Mouse (Mus musculus) lung, postnatal 25 days (tissue): ENCODE results near the gene Stau1.
A peak's percentile ranks its signal among the peaks of the same experiment; 100 is the strongest.
"Not testable (repeated sequence)": the region's sequence is repeated elsewhere in the genome, so short reads cannot be mapped to it uniquely, and the experiment has no call there.

Source experiments
- DNase-seq: peaks from one replicate; pipeline ENCODE4 v3.0.0; 2022; ENCODE audit warnings: low spot score

Gene Stau1

GRCm38 (mm10) chr2:166995796-166996532 lies at the start of gene Stau1:
TSS of gene Stau1 (minus strand) at chr2:166996299.
- peak; percentile 97 for DNase-seq

GRCm38 (mm10) chr2:167043400-167044121 lies 47.5 kb upstream of the Stau1 start:
- no peak for DNase-seq

DNA sequence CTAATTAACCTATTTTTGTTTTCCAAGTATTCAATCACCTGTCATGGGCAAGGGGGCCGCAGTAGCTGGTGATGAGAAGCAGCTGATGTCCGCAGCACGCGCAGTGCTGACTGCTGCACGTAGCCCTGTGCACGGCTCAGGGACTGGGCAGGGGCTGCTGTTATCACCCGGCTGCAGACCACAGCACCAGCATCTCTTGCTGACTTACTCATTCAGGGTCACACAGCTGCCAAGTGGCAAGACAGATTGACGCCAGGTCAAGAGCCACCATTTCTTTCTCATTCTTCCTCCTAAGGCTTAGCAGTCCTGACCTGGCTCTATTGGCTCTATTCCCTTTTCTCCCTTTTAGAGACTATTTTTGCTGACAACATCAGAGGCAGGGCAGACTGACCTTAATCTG lies 43.3 kb upstream of the Stau1 start:
- DNase-seq = no peak

DNA sequence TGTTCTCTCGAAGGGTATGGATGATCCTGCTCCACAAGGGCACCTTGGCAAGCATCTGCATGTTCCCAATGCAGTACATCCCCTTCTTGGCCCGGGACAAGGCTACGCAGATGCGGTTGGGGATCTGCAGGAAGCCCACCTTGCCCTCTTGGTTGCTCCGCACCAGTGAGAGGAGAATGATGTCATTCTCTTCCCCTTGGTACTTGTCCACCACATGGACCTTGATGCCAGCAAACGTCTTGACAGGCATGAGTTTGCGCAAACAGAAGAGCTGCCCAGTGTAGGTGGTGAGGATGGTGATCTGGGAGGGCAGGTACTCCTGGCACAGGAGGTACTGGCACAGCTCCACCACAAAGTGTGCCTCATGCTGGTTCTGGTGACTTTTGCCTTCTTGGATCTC lies 42.6 kb upstream of the Stau1 start:
- DNase-seq = no peak

DNA sequence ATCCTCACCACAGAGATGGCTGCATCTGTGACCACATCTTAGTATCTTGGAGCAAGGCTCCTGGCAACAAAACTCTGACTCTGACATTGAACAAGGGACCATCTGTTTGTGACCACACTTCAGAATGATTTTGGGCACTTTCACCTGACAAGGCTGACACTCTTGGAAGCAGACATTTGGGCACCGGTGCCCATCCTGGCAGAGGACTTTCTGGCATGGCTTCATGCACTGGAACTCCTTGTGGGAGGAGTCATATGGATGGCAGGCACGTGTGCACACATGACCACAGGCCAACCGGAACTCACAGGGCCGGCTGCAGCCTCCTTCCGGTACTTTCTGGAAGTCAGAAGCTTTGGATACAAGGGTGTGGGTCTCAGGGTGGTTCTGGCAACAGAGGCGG lies 42.2 kb upstream of the Stau1 start:
- DNase-seq = no peak

- DNase-seq = no peak
These were observed 41.6 kb upstream of the Stau1 start for GRCm38 (mm10) chr2:167037710-167038109.

DNA sequence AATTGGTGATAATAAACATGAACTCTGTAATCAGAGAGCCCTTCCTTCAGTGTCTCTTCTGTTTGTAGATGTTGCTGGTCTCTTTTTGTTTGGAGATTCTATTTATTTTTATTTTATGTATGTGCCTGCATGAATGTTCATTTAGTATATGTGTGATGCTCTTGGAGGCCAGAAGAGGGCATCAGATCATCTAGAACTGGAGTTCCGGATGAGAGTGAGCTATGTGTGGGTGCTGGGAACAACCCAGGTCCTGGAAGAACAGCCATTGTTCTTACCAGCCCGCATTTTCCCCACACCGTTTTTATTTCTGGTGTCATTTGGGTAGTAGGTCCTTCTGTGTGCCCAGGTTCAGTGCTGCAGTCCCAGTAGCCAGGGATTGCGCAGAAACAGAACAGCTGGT lies 34.4 kb upstream of the Stau1 start:
- DNase-seq = no peak

- DNase-seq = no peak
These were observed 32.5 kb upstream of the Stau1 start for GRCm38 (mm10) chr2:167028553-167028952.

DNA sequence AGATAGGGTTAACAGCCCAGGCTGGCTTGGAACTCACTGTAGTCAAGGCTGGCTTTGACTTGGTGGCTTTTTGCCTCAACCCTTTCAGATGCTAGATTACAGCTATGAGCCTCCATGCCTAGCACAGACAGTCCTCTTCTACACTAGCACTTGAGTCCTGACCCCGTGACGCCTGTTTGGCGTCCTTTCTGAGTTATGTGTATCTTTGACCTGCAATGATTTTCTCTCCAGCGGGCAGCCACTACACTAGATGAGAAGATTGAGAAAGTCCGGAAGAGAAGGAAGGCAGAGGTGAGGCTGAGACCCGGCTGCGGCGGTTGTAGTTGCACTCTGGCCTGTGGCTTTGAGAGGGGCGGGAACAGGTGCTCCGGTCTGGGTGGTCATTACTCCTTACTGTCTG lies 23.3 kb upstream of the Stau1 start:
- no peak for DNase-seq

GRCm38 (mm10) chr2:167015382-167015718 lies 19.3 kb upstream of the Stau1 start:
- DNase-seq = no peak

DNA sequence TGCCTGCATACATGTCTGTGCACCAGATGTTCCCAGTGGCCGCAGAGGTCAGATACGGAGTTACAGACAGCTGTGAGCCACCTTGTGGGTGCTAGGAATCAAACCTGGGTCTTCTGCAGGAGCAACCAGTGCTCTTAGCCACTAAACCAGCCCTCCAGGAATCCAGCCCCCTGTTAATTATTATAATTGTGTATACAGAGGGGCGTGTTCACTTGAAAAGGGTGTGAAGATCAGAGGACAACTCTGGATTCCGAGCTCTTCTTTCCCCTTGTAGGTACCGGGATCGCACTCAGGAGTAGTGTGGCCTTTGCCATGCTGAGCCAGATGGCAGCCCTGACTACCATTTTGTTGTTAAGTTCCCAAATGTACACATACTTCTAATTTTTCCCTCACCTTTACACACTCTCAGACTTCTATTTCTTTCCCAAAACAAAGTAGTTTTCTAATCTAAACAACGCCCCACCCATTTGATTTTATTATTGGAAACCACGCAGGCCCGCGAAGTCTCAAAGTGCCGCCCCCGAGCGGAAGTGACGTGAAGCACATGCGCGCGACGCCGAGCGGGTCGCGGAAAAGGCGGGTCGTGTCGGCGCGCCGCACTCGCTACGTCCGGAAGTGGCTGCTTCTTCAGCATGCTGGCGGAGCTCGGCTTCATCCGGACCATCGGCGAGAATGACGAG lies 18.7 kb upstream of the Stau1 start, which contains the start of gene Ddx27:
Ddx27 (plus strand) TSS at position 492 of the 680 bp plus-strand sequence.
- DNase-seq = peak; percentile 93

GRCm38 (mm10) chr2:167010546-167010945 lies 14.4 kb upstream of the Stau1 start:
- DNase-seq = no peak

DNA sequence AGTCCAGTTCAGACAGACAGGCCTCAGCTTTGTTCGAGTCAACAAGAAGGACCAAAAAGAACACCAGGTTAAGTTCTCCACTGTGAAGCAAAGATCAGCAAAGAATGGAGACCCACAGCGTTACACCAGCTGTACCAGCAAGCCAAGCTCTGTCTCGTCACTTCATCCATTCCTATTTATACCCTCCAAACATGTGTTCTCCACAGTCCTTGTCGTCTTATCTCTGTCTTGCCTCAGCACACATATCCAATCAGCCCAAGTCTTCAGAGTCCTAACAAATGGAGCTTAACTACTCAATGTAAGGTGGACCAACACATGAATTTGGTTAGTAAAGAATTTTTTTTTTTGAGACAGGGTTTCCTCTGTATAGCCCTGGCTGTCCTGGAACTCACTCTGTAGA lies 13.4 kb upstream of the Stau1 start:
- DNase-seq = no peak

- not testable (repeated sequence) for DNase-seq
These were observed 11.5 kb upstream of the Stau1 start for GRCm38 (mm10) chr2:167007565-167007964.

DNA sequence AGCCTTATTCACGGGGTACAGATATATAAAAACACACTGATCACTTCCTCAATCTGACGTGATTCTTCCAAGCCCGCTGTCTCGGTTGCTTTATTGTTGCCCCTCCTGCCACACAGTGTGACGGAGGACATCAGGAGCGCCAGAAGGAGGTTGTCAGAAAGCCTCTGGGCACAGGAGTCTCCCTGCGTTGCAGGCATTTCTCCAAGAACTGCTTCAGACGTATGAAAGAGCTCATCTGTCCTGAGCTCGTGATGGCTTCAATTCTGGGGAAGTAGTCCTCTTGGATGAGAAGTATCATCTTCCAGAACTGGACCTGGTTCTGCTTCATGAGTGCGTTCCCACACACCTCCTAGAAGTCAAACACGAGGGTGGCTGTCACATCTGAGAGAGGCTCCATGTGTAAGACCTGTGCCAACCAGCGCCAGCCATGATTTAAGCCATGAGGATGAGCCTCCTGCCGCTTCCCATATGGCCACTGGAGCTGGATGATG lies 10.9 kb upstream of the Stau1 start:
- DNase-seq = no peak

- no peak for DNase-seq
These were observed 10.3 kb upstream of the Stau1 start for GRCm38 (mm10) chr2:167006355-167006754.

DNA sequence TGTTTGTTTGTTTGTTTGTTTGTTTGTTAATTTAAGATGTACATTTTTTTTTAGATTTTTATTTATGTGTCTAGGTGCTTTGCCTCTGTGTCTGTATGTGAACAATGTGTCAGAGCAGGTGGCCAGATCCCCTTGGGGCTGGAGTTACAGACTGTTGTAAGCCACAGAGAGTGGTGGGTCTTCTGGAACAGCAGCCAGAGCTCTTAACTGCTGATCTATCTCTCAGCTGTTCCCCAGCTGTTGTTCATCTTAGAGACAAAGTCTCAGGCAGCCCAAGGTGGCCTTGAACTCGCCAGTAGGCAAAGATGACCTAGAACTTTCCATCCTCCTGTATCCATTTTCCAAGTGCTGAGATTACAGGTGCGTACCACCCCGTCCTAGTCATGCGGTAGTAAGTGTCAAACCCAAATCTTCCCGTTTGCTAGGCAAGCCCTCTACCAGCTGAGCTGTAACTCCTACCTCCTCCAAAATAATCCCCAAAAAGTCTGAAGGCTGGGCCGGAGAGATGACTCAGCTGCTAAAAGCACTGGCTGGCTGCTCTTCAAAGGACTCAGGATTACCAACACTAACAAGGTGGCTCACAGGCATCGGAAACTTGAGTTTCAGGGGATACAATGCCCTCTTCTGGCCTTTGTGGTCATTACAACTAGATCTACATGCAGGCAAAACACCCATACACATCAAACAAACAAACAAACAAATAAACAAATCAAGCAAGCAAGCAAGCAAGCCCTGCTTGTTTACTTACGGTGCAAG lies 8.2 kb upstream of the Stau1 start:
- DNase-seq = peak; percentile 76

DNA sequence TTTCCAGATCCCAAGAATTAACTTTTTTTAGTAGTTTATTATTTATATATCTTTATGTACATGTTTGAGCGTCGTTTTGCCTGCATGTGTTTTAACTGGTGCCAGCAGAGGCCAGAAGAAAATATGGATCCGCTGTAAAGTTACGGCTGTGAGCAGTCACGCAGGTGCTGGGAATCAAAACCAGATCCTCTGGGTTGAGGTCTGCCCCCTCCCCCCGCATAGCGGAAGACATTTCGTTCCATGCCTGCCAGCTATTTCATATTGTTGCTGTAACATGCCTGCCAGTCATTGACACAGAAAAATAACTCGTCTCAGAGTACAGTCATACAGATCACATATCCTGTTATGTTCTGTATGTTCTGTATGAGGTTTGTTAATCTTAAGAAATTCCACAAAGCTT lies 5.4 kb upstream of the Stau1 start:
- DNase-seq = no peak

GRCm38 (mm10) chr2:166996533-166996894 lies 415 bp upstream of the Stau1 start:
- no peak for DNase-seq

DNA sequence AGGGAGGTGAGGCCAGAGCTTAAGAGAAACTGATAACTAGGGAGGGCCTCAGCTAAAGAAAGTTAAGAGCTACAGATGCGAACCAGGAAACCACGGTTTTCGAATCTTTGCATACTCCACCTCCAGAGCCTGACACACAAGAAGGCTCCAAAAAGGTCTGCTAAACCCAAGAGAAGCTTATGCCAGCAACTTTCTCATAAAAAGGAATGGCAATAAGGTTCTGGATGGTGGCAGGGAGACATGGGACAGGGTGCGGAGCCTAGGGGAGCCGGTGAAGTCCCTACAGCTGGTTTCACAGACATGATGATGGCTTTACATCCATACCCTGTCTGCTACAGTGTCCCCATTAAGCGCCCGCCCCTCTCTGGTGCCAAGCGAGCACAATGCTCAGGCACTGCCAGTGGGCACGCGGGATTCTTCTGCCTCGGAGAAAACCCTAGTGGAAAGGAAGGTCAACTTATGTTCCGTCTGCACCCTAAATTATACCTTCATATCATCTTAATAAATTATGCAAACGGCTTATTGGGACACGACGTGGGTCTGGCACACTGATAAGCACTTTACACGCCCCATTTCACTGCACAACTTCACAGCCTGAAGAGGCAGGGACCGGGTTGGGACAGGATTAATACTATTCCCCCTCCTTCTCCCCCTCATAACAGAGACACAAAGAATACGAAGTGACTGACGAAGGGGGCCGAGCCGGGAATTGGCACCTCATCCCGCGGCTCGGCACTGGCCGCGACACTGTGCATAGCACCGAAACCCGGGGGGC lies 891 bp downstream of the Stau1 start:
- DNase-seq = no peak

DNA sequence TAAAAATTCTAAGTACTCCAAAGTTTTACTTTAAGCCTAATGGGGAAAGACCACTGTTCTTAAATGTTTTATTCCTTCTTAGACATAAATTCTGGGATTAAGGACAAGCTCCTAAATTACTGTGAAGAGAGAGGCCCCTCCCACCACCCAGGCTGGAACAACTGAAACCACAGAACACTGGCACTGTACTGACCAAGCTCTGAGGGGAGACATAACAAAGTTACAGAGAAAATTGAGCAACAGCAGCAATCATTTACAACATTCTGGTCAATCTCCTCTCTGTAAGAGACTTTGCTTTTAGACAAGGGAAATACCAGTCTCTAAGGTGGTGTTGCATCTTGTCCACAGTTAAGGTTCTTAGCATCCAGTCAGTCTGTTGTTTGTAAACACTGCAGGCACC lies 4.2 kb downstream of the Stau1 start:
- peak; percentile 28 for DNase-seq

DNA sequence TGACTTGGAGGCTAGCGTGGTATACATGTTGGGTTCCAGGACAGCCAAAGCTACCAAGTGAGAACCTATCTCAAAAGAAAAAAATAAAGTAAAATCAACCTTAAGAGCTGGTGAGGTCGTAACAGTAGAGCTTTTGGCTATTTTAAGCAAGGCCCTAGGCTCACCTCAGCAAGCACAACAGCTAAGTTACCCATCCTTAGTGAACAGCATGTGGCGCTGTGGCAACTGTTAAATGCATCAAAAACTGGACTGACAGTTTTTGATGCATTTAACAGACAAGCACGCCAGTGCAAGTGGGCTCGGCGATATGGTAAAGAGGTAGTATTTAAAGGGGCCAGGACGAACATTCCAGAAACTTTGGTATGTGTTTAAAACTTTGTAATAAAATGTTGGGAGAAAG lies 5.2 kb downstream of the Stau1 start:
- no peak for DNase-seq
